Mouse (Mus musculus): ENCODE results near the gene Nkx3-2. TPM values are rescaled to one million over a fixed set of nuclear protein-coding genes. Genes with fewer than 3 reads are reported as not detected.

Gene Nkx3-2
- polyA plus RNA-seq, 1 experiment, result not detected

GRCm38 (mm10) chr5:41762947-41763730 lies 1.2 kb downstream of the Nkx3-2 start:
- no peak overlapping the region for H3K27ac ChIP-seq (ENCODE audit: insufficient read depth, low read depth, low read length)
- H3K4me1 ChIP-seq (ENCODE audit: control insufficient read depth, insufficient read depth, low read length), result no peaks in the 10 kb centered on the region; the same call in 1 of the 2 replicates
- no peak for TF ChIP-seq CTCF (IDR thresholded peaks at IDR 0.05; ENCODE audit: low read depth, low read length)
- no peak for TF ChIP-seq POLR2A (IDR thresholded peaks at IDR 0.05; ENCODE audit: borderline replicate concordance, low read depth, low read length)
- H3K4me3 ChIP-seq (ENCODE audit: insufficient read depth, low read length), result no peak overlapping the region

- H3K4me1 ChIP-seq (ENCODE audit: control insufficient read depth, insufficient read depth, low read length), result no peaks in the 10 kb centered on the region; the same call in 1 of the 2 replicates
- H3K4me3 ChIP-seq (ENCODE audit: insufficient read depth, low read length), result peak overlapping the region; percentile 7; the same call in 1 of the 2 replicates
- no peak overlapping the region for H3K27ac ChIP-seq (ENCODE audit: insufficient read depth, low read depth, low read length)
- no peak for TF ChIP-seq CTCF (IDR thresholded peaks at IDR 0.05; ENCODE audit: low read depth, low read length)
- TF ChIP-seq POLR2A (IDR thresholded peaks at IDR 0.05; ENCODE audit: borderline replicate concordance, low read depth, low read length), result no peak
These were observed 2.0 kb downstream of the Nkx3-2 start for GRCm38 (mm10) chr5:41762141-41762946.

GRCm38 (mm10) chr5:41761509-41762140 lies 2.7 kb downstream of the Nkx3-2 start:
- Histone ChIP-seq H3K27ac (ENCODE audit: insufficient read depth, low read depth, low read length) (no peak overlapping the region), H3K4me1 (ENCODE audit: control insufficient read depth, insufficient read depth, low read length) (no peaks in the 10 kb centered on the region), H3K4me3 (ENCODE audit: insufficient read depth, low read length) (peak overlapping the region; percentile 7)
- TF ChIP-seq POLR2A (IDR thresholded peaks at IDR 0.05; ENCODE audit: borderline replicate concordance, low read depth, low read length) (no peak), CTCF (IDR thresholded peaks at IDR 0.05; ENCODE audit: low read depth, low read length) (no peak)

GRCm38 (mm10) chr5:41760831-41761508 lies 3.3 kb downstream of the Nkx3-2 start:
- no peak overlapping the region for H3K27ac ChIP-seq (ENCODE audit: insufficient read depth, low read depth, low read length)
- TF ChIP-seq POLR2A (IDR thresholded peaks at IDR 0.05; ENCODE audit: borderline replicate concordance, low read depth, low read length) (no peak), CTCF (IDR thresholded peaks at IDR 0.05; ENCODE audit: low read depth, low read length) (no peak)
- H3K4me1 ChIP-seq (ENCODE audit: control insufficient read depth, insufficient read depth, low read length), result no peaks in the 10 kb centered on the region
- H3K4me3 ChIP-seq (ENCODE audit: insufficient read depth, low read length), result 0 out of 2 replicates have a peak overlapping the region, but pooled peaks have one; percentile 7

- Histone ChIP-seq H3K4me3 (ENCODE audit: insufficient read depth, low read length) (no peak overlapping the region), H3K4me1 (ENCODE audit: control insufficient read depth, insufficient read depth, low read length) (no peaks in the 10 kb centered on the region), H3K27ac (ENCODE audit: insufficient read depth, low read depth, low read length) (no peak overlapping the region)
- TF ChIP-seq CTCF (IDR thresholded peaks at IDR 0.05; ENCODE audit: low read depth, low read length) (no peak), POLR2A (IDR thresholded peaks at IDR 0.05; ENCODE audit: borderline replicate concordance, low read depth, low read length) (no peak)
These were observed 4.2 kb downstream of the Nkx3-2 start for GRCm38 (mm10) chr5:41760071-41760470.

GRCm38 (mm10) chr5:41758671-41759639 lies 5.3 kb downstream of the Nkx3-2 start:
- no peaks in the 10 kb centered on the region for H3K4me1 ChIP-seq (ENCODE audit: control insufficient read depth, insufficient read depth, low read length)
- TF ChIP-seq POLR2A (IDR thresholded peaks at IDR 0.05; ENCODE audit: borderline replicate concordance, low read depth, low read length) (no peak), CTCF (IDR thresholded peaks at IDR 0.05; ENCODE audit: low read depth, low read length) (no peak)
- no peak overlapping the region for H3K27ac ChIP-seq (ENCODE audit: insufficient read depth, low read depth, low read length)
- no peak overlapping the region for H3K4me3 ChIP-seq (ENCODE audit: insufficient read depth, low read length)

DNA sequence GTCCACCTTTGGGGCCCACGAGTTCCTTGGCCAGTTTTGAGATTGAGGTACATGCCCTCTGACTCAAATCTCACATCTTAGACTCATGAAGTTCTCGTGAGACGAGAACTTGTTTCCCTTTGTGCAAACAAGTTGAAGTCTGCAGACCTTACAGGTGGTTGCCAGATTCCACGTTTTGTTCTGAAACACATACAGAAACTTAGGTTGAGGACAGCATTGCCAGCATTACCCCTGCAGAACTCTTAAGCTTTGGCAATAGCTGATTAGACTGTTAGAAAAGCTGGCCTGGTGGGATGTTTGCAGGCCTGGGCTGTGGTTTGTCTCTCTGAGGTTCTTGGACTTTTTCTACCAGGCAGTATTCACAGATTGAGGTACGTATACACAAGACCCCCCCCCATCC lies 7.0 kb downstream of the Nkx3-2 start:
- no peak overlapping the region for H3K4me3 ChIP-seq (ENCODE audit: insufficient read depth, low read length)
- no peak overlapping the region for H3K27ac ChIP-seq (ENCODE audit: insufficient read depth, low read depth, low read length)
- TF ChIP-seq CTCF (IDR thresholded peaks at IDR 0.05; ENCODE audit: low read depth, low read length) (no peak), POLR2A (IDR thresholded peaks at IDR 0.05; ENCODE audit: borderline replicate concordance, low read depth, low read length) (no peak)
- no peaks in the 10 kb centered on the region for H3K4me1 ChIP-seq (ENCODE audit: control insufficient read depth, insufficient read depth, low read length)

DNA sequence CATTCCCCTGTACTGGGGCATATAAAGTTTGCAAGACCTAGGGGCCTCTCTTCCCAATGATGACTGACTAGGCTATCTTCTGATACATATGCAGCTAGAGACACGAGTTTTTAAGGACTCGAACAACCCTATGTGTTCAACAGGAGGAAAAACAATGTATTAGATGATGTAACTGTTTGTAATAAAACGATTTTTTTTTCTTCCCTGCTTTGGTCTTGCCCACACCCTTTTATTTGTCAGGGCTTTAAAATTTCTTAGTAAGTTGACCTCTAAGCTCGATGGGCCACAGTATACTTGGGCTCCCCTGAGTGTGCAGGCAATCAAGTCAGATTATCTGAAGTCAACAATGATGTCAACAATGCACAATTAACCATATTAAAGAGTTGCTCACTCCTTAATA lies 7.9 kb downstream of the Nkx3-2 start:
- no peak overlapping the region for H3K4me3 ChIP-seq (ENCODE audit: insufficient read depth, low read length)
- TF ChIP-seq CTCF (IDR thresholded peaks at IDR 0.05; ENCODE audit: low read depth, low read length), result no peak
- TF ChIP-seq POLR2A (IDR thresholded peaks at IDR 0.05; ENCODE audit: borderline replicate concordance, low read depth, low read length), result no peak
- no peak overlapping the region for H3K27ac ChIP-seq (ENCODE audit: insufficient read depth, low read depth, low read length)
- no peaks in the 10 kb centered on the region for H3K4me1 ChIP-seq (ENCODE audit: control insufficient read depth, insufficient read depth, low read length)
